Mouse (Mus musculus) lung, postnatal 0 days (tissue): Measurements from ENCODE around the gene Iqcj. TPM values are rescaled to one million over a fixed set of nuclear protein-coding genes. Genes with fewer than 3 reads are reported as not detected.

Experiments used
- ATAC-seq: fragments of 200-750 bp; cut with Nextera tagmentation; 2 replicates; pipeline ENCODE4 v1.8.0; 2017; ENCODE audit warnings: moderate library complexity
- DNase-seq: peaks from one replicate; pipeline ENCODE4 v3.0.0-alpha.2; 2016; ENCODE audit warnings: low spot score
- H3K27ac ChIP-seq: fragments of 300-500 bp; sonication (generic); 2 replicates; pipeline ENCODE4 v1.5.1; 2014; ENCODE audit warnings: antibody characterized with exemption, mild to moderate bottlenecking, low read length, mixed read lengths
- H3K27me3 ChIP-seq: fragments of 300-500 bp; sonication (generic); replicated peaks from 2 replicates; pipeline ENCODE4 v1.6.1; 2014; ENCODE audit warnings: low read length, mixed read lengths; ENCODE audit not compliant: insufficient read depth
- H3K36me3 ChIP-seq: fragments of 300-500 bp; sonication (generic); 2 replicates; pipeline ENCODE4 v1.6.1; 2014; ENCODE audit warnings: low read length, mixed read lengths; ENCODE audit not compliant: insufficient read depth
- H3K4me1 ChIP-seq: fragments of 300-500 bp; sonication (generic); 2 replicates; pipeline ENCODE4 v1.6.1; 2014; ENCODE audit warnings: antibody characterized with exemption, low read depth, low read length, mixed read lengths; ENCODE audit not compliant: insufficient read depth
- H3K4me2 ChIP-seq: fragments of 300-500 bp; sonication (generic); replicated peaks from 2 replicates; pipeline ENCODE4 v1.6.1; 2014; ENCODE audit warnings: low read depth, mild to moderate bottlenecking, low read length, moderate library complexity, mixed read lengths
- H3K4me3 ChIP-seq: fragments of 300-500 bp; sonication (generic); 2 replicates; pipeline ENCODE4 v1.5.1; 2014; ENCODE audit warnings: low read depth, low read length
- H3K9ac ChIP-seq: fragments of 300-500 bp; sonication (generic); replicated peaks from 2 replicates; pipeline ENCODE4 v1.6.1; 2014; ENCODE audit warnings: low read depth, mild to moderate bottlenecking
- H3K9me3 ChIP-seq: fragments of 300-500 bp; sonication (generic); 2 replicates; pipeline ENCODE4 v1.6.1; 2016; ENCODE audit warnings: low read length, mixed read lengths
- CTCF ChIP-seq: IDR thresholded peaks from 2 replicates; pipeline ENCODE4 v1.5.1; 2016; ENCODE audit warnings: antibody characterized with exemption, mild to moderate bottlenecking
- EP300 ChIP-seq: IDR thresholded peaks from 2 replicates; pipeline ENCODE4 v1.6.1; 2016; ENCODE audit warnings: antibody characterized with exemption, mild to moderate bottlenecking, control low read depth
- WGBS: fragments of 180-500 bp; shearing (Covaris S2); extraction: QIAGEN DNeasy Blood & Tissue Kit; methylation state at CpG from one replicate; pipeline ENCODE4 v1.1.7; 2014; 5-methylcytosine and 5-hydroxymethylcytosine counted together
- polyA plus RNA-seq: library from polyadenylated mRNA; unstranded; fragments of >200 nt; fragmentation: Nextera tagmentation; extraction: Ambion mirVana; gene quantifications from 2 replicates; pipeline ENCODE4 v1.2.1, GENCODE M21; 2015

Iqcj gene
- polyA plus RNA-seq = not detected in 2 replicates

DNA sequence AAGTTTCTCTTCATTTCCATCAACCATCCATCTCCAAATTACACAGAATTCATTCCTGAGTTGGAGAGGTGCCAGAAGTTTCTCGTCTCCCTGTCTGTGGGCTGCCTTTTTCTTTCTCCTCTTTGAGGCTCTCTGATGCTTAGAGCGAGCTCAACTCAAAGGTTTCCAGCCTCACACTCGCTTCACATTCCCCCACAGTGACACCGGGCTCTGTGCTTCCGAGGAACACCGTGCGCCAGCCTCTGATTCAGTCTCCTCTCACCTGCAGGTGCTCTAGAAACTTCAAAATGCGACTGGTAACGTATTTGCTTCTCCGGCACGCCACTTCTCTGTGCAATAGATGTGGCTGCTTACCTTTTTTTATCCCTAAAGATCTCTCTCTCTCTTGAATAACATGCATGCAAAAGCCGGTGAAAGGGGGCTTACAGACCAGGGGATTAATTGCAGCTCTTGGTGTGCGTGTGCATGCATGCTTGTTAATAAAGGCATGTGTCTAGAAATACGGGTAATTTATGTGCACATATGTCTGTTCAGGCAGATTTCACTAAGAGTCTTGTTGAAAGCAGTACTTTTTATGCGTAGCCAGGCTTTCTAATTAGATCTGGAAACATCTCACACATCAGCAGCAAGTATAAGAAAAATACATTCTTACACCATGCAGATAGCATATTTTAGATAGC lies at the start of gene Iqcj, which contains the start of gene Iqschfp:
Gene Iqcj (plus strand): TSS at position 195 of the 680 bp plus-strand sequence.
Gene Iqschfp (plus strand): TSS at position 207 of the 680 bp plus-strand sequence.
- H3K9me3 ChIP-seq = no peaks in the 10 kb centered on the region
- no peak within 1 kb of the TSS for H3K9ac ChIP-seq
- no peak within 1 kb of the TSS for H3K27ac ChIP-seq
- no peaks in the 10 kb centered on the region for H3K36me3 ChIP-seq
- H3K4me1 ChIP-seq = no peaks in the 10 kb centered on the region
- WGBS = 54% methylated on average over 15 of the region's 15 CpGs
- no peak within 1 kb of the TSS for H3K4me2 ChIP-seq
- no peak for TF ChIP-seq EP300
- TF ChIP-seq CTCF = no peak
- no peaks in the 10 kb centered on the region for H3K27me3 ChIP-seq
- no peak for DNase-seq
- no peak within 1 kb of the TSS for H3K4me3 ChIP-seq
- no peak for ATAC-seq

DNA sequence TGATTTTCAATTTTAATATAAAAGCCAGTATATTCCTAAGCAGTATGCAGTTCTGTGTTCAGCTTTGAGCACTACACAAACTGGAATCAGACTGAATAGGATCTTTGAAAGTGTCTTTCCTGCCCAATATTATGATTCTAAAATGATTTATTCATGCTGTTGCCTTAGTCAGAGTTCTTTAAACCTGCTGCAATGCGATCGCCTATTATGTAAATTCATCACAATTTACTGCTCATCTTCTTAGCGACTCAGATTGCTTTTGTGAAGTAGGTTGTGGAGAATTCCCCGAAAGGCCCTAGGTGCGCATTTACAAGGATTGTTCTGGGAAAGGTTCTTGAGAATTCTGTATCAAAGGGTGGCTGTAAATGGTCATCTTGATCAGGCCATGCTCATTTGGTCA lies 39.6 kb upstream of the Iqcj start:
- Histone ChIP-seq H3K9ac (no peak overlapping the region), H3K4me2 (no peak overlapping the region), H3K36me3 (no peaks in the 10 kb centered on the region), H3K27me3 (no peaks in the 10 kb centered on the region), H3K27ac (no peak overlapping the region), H3K9me3 (no peaks in the 10 kb centered on the region), H3K4me3 (no peak overlapping the region), H3K4me1 (no peaks in the 10 kb centered on the region)
- WGBS = 87% methylated on average over 5 of the region's 5 CpGs
- DNase-seq (no peak), ATAC-seq (no peak)
- TF ChIP-seq CTCF (no peak), EP300 (no peak)

DNA sequence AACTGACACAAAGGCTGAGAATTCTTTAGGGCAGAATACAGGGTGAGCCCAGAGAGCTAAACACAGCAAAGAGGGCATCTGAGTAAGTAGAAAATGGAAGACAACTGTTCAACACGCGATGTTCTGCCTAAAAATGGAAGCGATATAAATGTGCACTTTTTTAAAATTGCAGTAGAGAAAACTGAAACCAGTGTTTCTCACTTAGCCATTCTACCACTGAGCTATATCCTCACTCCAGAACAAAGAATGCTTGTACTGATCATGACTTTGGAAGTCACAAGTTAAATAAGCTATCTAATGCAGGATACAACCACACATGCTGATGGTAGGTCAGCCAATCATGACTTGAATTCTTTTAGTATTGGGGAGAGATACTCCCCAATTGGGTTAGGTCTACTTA lies 30.5 kb upstream of the Iqcj start:
- TF ChIP-seq EP300 (no peak), CTCF (no peak)
- Histone ChIP-seq H3K4me2 (no peak overlapping the region), H3K4me1 (no peaks in the 10 kb centered on the region), H3K27ac (no peak overlapping the region), H3K9me3 (no peaks in the 10 kb centered on the region), H3K36me3 (no peaks in the 10 kb centered on the region), H3K4me3 (no peak overlapping the region), H3K9ac (no peak overlapping the region), H3K27me3 (no peaks in the 10 kb centered on the region)
- 80% methylated on average over 3 of the region's 3 CpGs for WGBS
- ATAC-seq (no peak), DNase-seq (no peak)

DNA sequence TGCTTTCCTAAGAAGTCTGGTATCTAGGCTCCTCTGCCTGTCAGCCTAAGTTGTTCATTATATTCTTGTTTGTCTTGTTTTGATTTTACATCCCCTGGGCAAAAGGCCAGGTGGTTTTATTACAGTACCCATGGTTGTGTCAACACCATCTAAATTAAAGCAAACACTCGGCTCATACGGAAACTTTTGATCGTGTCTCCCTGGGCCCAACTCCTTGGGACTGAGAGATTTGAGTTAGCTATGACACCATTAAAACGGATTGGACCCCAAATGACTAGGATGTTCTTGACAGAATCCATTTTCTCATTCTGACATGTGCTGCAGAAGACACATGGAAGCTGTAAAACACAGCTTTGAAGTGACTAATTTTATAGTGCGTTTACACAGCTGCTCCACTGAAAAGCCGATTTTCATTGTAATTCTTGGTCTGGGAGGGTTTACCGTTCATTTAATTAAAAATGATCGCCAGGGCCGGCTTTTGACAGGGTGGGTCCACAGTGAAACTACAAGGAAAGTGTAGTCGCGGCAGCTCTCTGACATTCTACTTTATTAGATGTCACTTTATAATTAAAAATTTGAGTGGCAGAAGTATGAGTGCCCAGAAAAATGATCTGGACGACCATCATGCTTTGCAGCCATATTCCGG lies 24.5 kb upstream of the Iqcj start:
- no peak overlapping the region for H3K9ac ChIP-seq
- no peak for ATAC-seq
- no peak overlapping the region for H3K4me2 ChIP-seq
- no peak for DNase-seq
- TF ChIP-seq CTCF = no peak
- TF ChIP-seq EP300 = no peak
- no peaks in the 10 kb centered on the region for H3K4me1 ChIP-seq
- no peak overlapping the region for H3K27ac ChIP-seq
- H3K27me3 ChIP-seq = no peaks in the 10 kb centered on the region
- 41% methylated on average over 13 of the region's 13 CpGs for WGBS
- no peaks in the 10 kb centered on the region for H3K9me3 ChIP-seq
- H3K36me3 ChIP-seq = no peaks in the 10 kb centered on the region
- H3K4me3 ChIP-seq = no peak overlapping the region

DNA sequence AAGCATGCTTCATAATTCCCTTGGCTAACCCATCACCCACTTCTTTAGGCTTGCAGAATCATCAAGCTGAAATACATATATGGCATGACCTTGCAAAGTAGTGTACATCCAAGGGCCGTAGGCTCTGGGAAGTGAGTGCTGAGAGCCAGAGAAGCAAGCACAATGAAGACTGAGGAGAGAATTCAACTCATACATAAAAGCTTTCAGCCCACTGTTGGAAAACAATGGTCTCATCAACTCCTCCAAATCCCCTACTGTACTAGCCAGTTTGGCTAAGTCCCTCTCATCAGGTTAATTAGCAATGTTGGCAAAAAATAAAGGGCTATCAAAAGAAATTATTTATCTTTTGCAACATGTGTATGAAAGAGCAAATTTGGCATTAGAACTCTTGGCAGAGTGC lies 22.6 kb upstream of the Iqcj start:
- Histone ChIP-seq H3K9ac (no peak overlapping the region), H3K4me3 (no peak overlapping the region), H3K27ac (no peak overlapping the region), H3K36me3 (no peaks in the 10 kb centered on the region), H3K4me1 (no peaks in the 10 kb centered on the region), H3K4me2 (no peak overlapping the region), H3K9me3 (no peaks in the 10 kb centered on the region), H3K27me3 (no peaks in the 10 kb centered on the region)
- ATAC-seq = no peak
- no peak for DNase-seq
- TF ChIP-seq CTCF = no peak
- 76% methylated on average over 1 of the region's 1 CpGs for WGBS

DNA sequence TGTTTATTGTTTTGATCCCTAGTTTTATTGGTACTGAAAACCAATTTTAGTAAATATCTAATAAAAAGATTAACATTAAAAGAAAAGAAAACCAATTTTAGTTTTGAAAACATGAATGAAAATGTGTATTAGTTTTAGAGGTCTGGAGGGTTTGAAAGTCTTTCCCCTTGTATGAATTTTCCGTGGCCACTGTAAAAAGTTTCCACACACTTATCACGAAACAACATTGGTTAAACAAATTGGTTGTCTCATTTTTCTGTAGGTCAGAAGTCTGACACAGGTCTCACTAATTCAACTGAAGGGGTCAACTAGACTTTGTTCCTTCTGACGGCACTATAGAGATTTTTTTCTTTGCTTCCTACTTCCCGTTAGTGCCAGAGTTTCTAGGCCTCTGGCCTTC lies 14.8 kb upstream of the Iqcj start:
- no peak for TF ChIP-seq EP300
- 43% methylated on average over 4 of the region's 4 CpGs for WGBS
- no peak for DNase-seq
- Histone ChIP-seq H3K4me3 (no peak overlapping the region), H3K27ac (no peak overlapping the region), H3K9me3 (no peaks in the 10 kb centered on the region), H3K4me1 (no peaks in the 10 kb centered on the region), H3K9ac (no peak overlapping the region), H3K27me3 (no peaks in the 10 kb centered on the region), H3K36me3 (no peaks in the 10 kb centered on the region), H3K4me2 (no peak overlapping the region)
- no peak for ATAC-seq
